Mouse (Mus musculus) gastrocnemius, postnatal 25 days (tissue): ENCODE results near the gene Lcn4. TPM values are rescaled to one million over a fixed set of nuclear protein-coding genes. Genes with fewer than 3 reads are reported as not detected.

Source experiments
- DNase-seq: peaks from one replicate; pipeline ENCODE4 v3.0.0; 2022
- long read RNA-seq, 2 experiments: library from polyadenylated mRNA; stranded (forward); transcript quantifications; one replicate each; pipeline ENCODE4 v2.0.0; 2021
- total RNA-seq, 2 experiments: library from RNA; stranded (reverse); gene quantifications; 1 replicate in 1 of 2; 2 replicates in 1 of 2; pipeline ENCODE4 v1.2.3; 2021

Lcn4 gene
- not detected for total RNA-seq
- long read RNA-seq, experiment 1, result 0 reads
- long read RNA-seq, experiment 2, result 0 reads

DNA sequence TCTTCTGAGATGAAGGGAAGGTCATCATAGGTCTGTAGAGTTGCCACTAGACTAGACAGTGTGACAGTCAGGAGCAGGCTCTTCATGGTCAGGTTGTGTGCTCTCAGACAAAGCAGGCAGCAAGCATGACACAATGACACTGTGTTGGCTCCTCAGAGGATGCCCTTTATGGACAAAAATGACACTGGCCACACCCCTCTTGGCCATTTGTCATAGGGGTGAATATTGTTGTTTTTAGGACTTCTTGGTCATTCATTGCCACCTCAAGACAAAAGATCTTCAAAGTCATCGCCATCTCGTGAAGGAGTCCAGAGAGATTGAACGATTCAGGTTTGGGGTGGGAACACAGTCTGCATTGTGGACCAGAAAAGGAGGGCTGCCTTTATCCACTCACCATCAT lies at the start of gene Lcn4:
Lcn4 (minus strand) TSS at position 101 of the 400 bp plus-strand sequence.
- DNase-seq, result no peak

DNA sequence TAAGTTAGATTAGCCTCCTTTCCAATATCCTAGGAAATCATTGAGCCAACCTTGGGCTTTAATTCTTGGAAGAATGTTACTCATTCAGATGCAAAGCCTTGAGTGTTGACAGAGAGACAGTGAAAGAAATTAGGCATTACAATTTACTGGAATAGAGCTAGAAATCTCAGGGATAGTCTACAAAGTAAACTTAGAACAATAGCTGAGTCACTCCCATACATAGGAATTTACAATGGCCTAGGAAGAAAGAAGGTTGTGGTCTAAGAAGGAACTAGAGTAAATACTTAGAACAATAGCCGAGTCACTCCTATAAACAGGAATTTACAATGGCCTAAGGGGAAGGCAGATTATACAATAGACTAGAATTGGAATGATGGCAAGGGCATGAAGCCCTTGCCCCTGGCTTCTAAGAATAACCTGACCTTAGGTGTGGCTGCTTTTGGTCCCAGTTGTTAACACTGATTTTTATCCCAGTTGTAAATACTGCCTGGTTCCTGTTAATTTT lies 15.1 kb upstream of the Lcn4 start:
- no peak for DNase-seq

DNA sequence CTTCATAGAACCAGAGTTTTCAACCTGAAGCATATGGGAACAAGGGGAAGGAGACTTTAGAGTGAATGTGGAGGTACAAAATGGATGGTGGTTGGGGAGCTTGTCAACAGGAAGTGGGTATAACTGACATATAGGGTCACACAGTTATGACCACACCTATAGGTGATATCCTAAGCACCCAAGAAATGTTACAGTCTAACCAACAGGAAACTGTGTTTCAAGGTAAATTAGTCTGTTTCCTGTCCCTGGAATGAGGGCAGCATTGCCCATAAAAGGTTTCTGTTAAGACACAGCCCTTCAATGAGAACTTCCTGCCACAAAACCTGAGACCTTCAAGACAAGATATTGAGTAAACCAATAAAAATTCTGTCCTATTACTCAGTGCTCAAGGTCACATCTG lies 2.3 kb downstream of the Lcn4 start:
- DNase-seq, result no peak

DNA sequence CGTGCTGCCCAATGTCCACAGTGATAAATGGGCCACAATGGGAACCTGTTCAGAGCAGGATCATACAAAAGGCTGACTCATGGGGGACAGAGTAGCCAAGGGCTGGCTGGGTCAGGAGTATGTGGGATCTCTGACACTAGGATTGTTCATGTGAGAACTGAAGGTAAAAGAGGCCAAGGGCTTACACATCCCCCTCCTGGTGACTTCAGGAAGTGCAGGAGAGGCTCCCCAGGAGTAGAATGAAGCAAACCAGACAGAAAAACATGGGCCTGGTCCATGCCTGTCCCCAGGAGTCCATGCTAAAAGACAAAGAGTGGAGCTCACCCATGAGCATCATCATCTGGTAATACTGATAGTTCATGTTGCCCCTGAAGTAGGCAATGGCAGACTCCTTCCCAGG lies 7.5 kb downstream of the Lcn4 start:
- peak; percentile 14 for DNase-seq

DNA sequence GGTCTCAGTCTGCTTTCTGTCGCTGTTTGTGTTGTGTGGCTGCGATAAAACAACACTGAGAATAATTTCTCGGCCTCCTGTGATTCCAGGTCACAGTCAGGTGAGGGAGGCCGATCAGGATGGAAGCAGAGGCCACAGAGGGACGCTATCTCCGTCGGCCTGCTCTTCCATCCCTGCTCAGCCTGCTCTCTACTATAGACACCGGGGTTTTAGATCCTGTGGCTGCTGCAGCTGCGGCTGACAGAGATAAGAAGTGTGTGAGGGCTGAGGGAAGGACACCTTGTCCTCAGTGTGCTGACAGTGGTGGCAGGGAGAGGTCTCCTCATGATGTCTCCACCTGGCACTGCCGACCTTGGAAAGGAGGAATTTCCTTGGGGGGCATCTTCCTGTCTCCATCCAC lies 8.0 kb downstream of the Lcn4 start:
- no peak for DNase-seq

- DNase-seq, result no peak
Measured at GRCm38 (mm10) chr2:26662509-26662882, 8.6 kb downstream of the Lcn4 start.

DNA sequence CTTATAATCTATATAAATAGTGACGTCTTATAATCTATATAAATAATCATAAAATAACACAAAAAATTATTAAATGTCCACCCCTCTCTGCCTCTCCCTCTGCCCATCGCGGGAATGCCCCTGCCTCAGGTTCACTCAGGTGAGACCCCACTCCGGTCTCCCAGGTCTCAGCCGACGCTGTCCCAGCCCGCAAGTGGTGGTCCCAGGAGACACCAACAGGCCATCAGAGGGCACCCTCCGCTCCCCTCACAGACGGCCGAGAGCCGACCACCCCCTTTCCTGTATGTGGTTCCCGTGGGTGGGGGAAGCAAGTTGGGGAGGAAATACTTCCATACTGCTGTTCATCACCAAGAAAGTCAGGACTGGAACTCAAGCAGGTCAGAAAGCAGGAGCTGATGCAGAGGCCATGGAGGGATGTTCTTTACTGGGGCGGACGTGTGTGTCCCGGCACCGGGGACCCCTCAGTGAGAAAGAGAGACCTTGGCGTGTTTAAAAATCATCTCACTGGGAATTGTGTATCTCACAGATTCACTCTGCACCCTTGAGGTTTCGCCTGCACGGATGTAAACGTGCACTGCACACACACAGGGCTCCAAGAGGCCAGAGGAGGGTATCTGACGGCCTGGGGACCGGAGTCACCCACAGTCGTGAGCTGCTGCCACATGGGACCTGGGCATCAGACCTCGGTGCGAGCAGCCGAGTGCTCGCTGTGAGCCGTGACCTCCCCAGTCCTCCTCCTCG lies 9.1 kb downstream of the Lcn4 start:
- no peak for DNase-seq

GRCm38 (mm10) chr2:26661143-26661752 lies 9.8 kb downstream of the Lcn4 start:
- no peak for DNase-seq

GRCm38 (mm10) chr2:26657426-26657825 lies 13.7 kb downstream of the Lcn4 start:
- no peak for DNase-seq

DNA sequence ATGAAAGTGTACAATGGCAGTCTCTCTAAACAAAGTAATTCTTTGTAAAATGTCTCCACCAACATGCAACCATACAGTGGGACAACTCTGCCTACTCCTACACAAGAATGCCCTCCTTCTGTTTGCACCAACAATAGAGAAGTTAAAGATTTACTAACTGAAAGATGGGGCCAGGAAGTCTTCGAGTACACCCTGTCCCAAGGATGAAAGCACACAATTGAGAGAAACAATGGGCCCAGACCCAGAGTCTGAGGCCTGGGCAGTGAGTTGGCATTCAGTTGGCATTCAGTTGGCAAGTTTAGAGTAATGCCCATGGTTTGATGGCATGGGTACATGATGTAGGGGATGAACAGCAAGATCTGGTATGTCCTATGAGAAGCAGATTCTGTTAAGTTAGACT lies 16.4 kb downstream of the Lcn4 start:
- no peak for DNase-seq

DNA sequence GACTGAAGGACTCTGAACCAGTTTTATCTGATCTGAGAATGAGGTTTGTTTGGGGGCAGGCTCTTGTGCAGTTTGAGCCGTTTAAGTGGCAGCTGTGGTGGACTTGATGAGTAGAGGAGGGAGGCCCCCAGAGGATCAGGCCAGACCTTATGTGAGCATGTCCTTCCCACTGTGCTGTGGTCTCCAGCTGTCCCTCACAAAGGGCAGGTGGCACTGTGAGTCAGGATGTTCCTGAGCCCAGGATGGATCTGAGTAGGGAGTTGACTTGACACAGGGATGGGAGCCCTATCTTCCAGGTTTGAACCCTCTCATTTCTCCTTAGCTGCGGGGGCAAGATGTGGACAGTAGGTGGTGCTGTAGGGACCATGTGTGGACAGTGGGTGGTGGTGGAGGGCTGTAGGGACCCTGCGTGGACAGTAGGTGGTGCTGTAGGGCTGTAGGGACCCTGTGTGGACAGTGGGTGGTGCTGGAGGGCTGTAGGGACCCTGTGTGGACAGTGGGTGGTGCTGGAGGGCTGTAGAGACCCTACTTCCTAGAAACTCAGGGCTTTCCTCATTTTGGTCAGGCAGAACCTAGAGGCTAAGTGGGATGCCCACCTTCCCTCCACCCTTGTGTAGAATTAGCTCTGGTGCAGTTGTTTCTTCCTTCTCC lies 24.3 kb downstream of the Lcn4 start:
- peak; percentile 77 for DNase-seq

GRCm38 (mm10) chr2:26643942-26644341 lies 27.1 kb downstream of the Lcn4 start:
- DNase-seq, result no peak

DNA sequence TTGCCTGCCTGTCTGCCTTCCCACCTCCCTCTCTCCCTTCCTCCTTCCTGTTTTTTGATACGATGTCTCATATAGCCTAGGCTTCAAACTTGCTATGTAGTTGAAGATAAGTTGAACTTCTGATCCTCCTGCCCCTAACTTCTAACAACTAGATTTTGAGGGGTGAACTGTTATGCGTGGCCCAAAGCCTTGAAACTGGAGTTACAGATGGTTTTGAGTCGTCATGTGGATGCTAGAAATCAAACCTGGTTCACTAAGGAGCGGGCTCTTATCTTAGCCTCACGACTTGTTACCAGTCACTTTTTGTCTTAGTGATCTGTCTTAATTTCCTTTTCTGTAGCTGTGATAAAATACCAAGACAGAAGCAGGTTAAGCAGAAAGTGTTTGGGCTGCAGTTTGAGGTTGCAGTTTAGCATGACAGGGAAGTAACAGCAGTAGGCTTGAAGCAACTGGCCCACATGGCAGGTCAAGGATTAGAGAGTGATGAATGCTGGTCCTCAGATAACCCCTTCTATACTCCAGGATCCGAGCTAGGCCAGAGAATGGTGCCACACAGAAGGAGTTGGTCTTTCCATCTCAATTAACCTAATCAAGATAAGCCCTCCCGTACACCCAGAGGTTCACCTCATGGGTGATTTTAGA lies 30.0 kb downstream of the Lcn4 start:
- DNase-seq, result no peak

- peak; percentile 89 for DNase-seq
Measured at GRCm38 (mm10) chr2:26639838-26640830, 30.9 kb downstream of the Lcn4 start.

GRCm38 (mm10) chr2:26639083-26639482 lies 32.0 kb downstream of the Lcn4 start:
- no peak for DNase-seq

DNA sequence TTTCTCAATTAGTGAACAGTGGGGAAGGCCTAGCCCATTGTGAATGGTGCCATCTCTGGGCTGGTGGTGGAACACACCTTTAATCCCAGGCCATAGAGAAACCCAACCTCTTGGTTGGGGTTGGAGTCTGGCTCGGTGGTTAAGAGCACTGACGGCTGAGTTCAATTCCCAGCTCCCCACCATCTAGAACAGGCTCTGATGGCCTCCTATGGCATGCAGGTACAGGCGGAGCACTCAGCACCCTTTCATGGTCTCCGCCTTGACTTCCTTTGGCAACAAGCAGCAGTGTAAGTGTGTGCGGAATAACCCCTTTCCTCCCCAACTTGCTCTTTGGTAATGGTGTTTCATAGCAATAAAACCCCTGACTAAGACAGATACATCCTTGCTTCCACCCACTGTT lies 32.5 kb downstream of the Lcn4 start:
- DNase-seq, result no peak

DNA sequence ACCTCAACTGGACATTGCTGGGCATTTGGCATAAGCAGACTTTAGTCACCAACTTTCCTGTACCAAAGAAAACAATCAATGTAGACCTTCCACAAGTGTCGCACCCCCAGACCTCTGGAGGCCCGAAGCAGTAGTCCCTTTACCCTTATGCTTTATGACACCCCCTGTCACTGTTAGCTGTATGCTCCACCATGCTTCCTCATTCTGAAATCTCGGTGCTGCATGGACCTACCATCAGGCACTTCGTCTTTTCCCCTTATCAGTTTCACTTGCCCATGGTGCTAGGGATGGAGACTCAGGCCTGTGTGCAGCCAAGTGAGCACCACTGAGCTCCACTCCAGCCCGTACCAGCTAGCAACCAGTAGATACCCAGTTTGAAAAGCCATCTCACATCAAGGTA lies 33.0 kb downstream of the Lcn4 start:
- no peak for DNase-seq

GRCm38 (mm10) chr2:26637316-26637932 lies 33.7 kb downstream of the Lcn4 start:
- DNase-seq, result no peak

DNA sequence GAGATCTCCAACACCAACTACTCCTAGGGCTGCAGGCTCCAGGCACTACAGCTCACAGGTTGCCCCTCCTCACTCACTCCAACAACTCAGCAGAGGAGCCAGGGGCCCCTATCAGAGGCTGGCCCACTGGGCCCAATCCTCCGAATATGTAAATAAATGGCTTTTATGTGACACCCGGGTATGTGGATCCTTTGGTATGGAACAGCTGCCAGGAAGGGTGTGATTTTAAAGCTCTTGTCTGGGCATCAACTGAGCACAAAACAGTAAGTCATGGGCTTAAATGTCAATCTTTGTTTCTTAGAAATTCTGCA lies 34.8 kb downstream of the Lcn4 start:
- no peak for DNase-seq

DNA sequence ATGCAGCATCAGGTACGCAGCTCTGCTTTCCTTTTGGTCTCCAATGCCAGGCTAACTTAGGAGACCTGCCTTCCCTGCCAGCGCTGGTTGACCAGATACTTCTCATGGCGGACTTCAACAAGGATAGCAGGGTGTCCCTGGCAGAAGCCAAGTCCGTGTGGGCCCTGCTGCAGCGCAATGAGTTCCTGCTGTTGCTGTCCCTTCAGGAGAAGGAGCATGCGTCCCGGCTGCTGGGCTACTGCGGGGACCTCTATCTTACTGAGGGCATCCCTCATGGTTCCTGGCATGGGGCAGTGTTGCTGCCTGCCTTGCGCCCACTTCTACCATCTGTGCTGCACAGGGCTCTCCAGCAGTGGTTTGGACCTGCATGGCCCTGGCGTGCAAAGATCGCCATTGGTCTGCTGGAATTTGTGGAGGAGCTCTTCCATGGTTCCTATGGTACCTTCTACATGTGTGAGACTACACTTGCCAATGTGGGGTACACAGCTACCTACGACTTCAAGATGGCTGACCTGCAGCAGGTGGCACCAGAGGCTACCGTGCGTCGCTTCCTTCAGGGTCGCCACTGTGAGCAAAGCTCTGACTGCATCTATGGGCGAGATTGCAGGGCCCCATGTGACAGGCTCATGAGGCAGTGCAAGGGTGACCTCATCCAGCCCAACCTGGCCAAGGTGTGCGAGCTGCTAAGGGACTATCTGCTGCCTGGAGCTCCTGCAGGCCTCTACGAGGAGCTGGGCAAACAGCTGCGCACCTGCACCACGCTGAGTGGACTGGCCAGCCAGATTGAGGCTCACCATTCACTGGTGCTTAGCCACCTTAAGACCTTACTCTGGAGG lies 35.4 kb downstream of the Lcn4 start:
- DNase-seq, result no peak
